Mouse (Mus musculus) layer of hippocampus, postnatal 36 days (tissue): ENCODE data around the gene Eid3. TPM values are rescaled to one million over a fixed set of nuclear protein-coding genes. Genes with fewer than 3 reads are reported as not detected.
A peak's percentile ranks its signal among the peaks of the same experiment; 100 is the strongest.

ENCODE experiments used
- DNase-seq, 2 experiments: peaks; one replicate each; pipeline ENCODE4 v3.0.0; 2022
- total RNA-seq, 2 experiments: library from RNA; stranded (reverse); gene quantifications; 2 replicates each; pipeline ENCODE4 v1.2.3; 2021

Gene Eid3
- 1 to 10 TPM; 1.5 to 1.9 TPM for total RNA-seq

- no peak for DNase-seq
Measured at GRCm38 (mm10) chr10:82866356-82866755, at the start of gene Eid3. Gene Eid3, plus strand, starts transcription at chr10:82866626.

GRCm38 (mm10) chr10:82817514-82817913 is 48.9 kb upstream of the Eid3 start:
- no peak for DNase-seq

- DNase-seq, result no peak
Measured at GRCm38 (mm10) chr10:82817936-82818335, 48.5 kb upstream of the Eid3 start.

GRCm38 (mm10) chr10:82818661-82819060 is 47.8 kb upstream of the Eid3 start:
- no peak for DNase-seq

- no peak for DNase-seq
Measured at GRCm38 (mm10) chr10:82823108-82823778, 43.2 kb upstream of the Eid3 start.

GRCm38 (mm10) chr10:82823779-82824177 is 42.6 kb upstream of the Eid3 start:
- DNase-seq, result no peak

GRCm38 (mm10) chr10:82824541-82824940 is 41.9 kb upstream of the Eid3 start:
- DNase-seq, result no peak

GRCm38 (mm10) chr10:82826516-82826915 is 39.9 kb upstream of the Eid3 start:
- peak in 1 of 2 experiments; percentile 22 for DNase-seq

GRCm38 (mm10) chr10:82833926-82834325 is 32.5 kb upstream of the Eid3 start, which contains the start of gene Txnrd1:
Gene Txnrd1, plus strand, starts transcription at chr10:82833951.
- no peak for DNase-seq

GRCm38 (mm10) chr10:82835898-82836297 is 30.5 kb upstream of the Eid3 start:
- DNase-seq, result no peak

GRCm38 (mm10) chr10:82838390-82838789 is 28.0 kb upstream of the Eid3 start:
- no peak for DNase-seq

GRCm38 (mm10) chr10:82844090-82844489 is 22.3 kb upstream of the Eid3 start:
- no peak for DNase-seq

GRCm38 (mm10) chr10:82844731-82845130 is 21.7 kb upstream of the Eid3 start:
- DNase-seq, result no peak

GRCm38 (mm10) chr10:82847821-82848459 is 18.5 kb upstream of the Eid3 start:
- DNase-seq, result no peak

- no peak for DNase-seq
Measured at GRCm38 (mm10) chr10:82849686-82850353, 16.6 kb upstream of the Eid3 start.

GRCm38 (mm10) chr10:82850354-82850752 is 16.1 kb upstream of the Eid3 start:
- no peak for DNase-seq

GRCm38 (mm10) chr10:82851751-82852150 is 14.7 kb upstream of the Eid3 start:
- DNase-seq, result no peak

- no peak for DNase-seq
Measured at GRCm38 (mm10) chr10:82858032-82858680, 8.3 kb upstream of the Eid3 start.

GRCm38 (mm10) chr10:82858691-82859532 is 7.5 kb upstream of the Eid3 start:
- DNase-seq, result peak; percentile 89 to 90

- DNase-seq, result peak in 1 of 2 experiments; percentile 15
Measured at GRCm38 (mm10) chr10:82859533-82859915, 6.9 kb upstream of the Eid3 start.

- peak; percentile 51 to 56 for DNase-seq
Measured at GRCm38 (mm10) chr10:82860181-82860928, 6.1 kb upstream of the Eid3 start.
